Mouse (Mus musculus) lung, embryonic 15.5 days (tissue): ENCODE data around the gene Msh3. TPM values are rescaled to one million over a fixed set of nuclear protein-coding genes. Genes with fewer than 3 reads are reported as not detected.

ENCODE experiments used
- ATAC-seq: fragments of 200-750 bp; cut with Nextera tagmentation; 2 replicates; pipeline ENCODE4 v1.8.0; 2017; ENCODE audit warnings: moderate number of reproducible peaks, borderline replicate concordance; ENCODE audit not compliant: low FRiP score, low TSS enrichment; ENCODE audit errors: extremely low read depth
- H3K27ac ChIP-seq: fragments of 300-500 bp; sonication (generic); 2 replicates; pipeline ENCODE4 v1.5.1; 2015; ENCODE audit warnings: moderate library complexity, mild to moderate bottlenecking, inconsistent platforms
- H3K27me3 ChIP-seq: fragments of 300-500 bp; sonication (generic); 2 replicates; pipeline ENCODE4 v1.6.1; 2015; ENCODE audit warnings: inconsistent platforms
- H3K36me3 ChIP-seq: fragments of 300-500 bp; sonication (generic); 2 replicates; pipeline ENCODE4 v1.6.1; 2015; ENCODE audit warnings: inconsistent platforms
- H3K4me1 ChIP-seq: fragments of 300-500 bp; sonication (generic); 2 replicates; pipeline ENCODE4 v1.6.1; 2015; ENCODE audit warnings: inconsistent platforms
- H3K4me2 ChIP-seq: fragments of 300-500 bp; sonication (generic); 2 replicates; pipeline ENCODE4 v1.6.1; 2015; ENCODE audit warnings: inconsistent platforms, mild to moderate bottlenecking, moderate library complexity
- H3K4me3 ChIP-seq: fragments of 300-500 bp; sonication (generic); 2 replicates; pipeline ENCODE4 v1.5.1; 2015; ENCODE audit warnings: mild to moderate bottlenecking, inconsistent platforms
- H3K9ac ChIP-seq: fragments of 300-500 bp; sonication (generic); 2 replicates; pipeline ENCODE4 v1.6.1; 2015; ENCODE audit warnings: inconsistent platforms
- H3K9me3 ChIP-seq: fragments of 300-500 bp; sonication (generic); 2 replicates; pipeline ENCODE4 v1.6.1; 2016; ENCODE audit warnings: inconsistent platforms
- WGBS: fragments of 180-500 bp; shearing (Covaris S2); methylation state at CpG from one replicate; pipeline ENCODE4 v1.1.7; 2015; 5-methylcytosine and 5-hydroxymethylcytosine counted together
- polyA plus RNA-seq: library from polyadenylated mRNA; unstranded; fragments of >200 nt; fragmentation: Nextera tagmentation; extraction: Ambion mirVana; gene quantifications from 2 replicates; pipeline ENCODE4 v1.2.1, GENCODE M21; 2015

Msh3 gene
- polyA plus RNA-seq, 1 experiment from 2014 or later: 25.0 TPM

DNA sequence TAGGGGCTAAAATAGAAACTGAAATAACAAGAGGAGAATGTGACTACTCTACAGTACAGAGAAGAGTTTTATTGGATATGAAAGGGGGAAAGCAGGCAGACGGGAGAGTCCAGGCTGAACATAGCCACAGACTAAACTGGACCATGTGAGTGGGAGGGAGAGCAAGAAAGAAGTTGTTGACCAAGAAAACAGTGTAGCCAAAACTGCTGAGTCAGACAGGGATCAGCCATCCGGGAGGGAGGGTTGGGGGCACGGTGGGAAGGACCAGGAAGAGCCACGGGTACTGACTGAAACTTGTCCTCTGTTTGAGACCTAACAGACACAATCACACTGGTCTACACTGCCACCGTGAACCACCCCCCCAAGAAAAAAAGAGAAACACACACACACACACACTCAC lies 28.8 kb downstream of the Msh3 start:
- Histone ChIP-seq H3K4me2 (no peak overlapping the region), H3K9ac (no peak overlapping the region), H3K27ac (no peak overlapping the region), H3K4me3 (no peak overlapping the region), H3K4me1 (no peaks in the 10 kb centered on the region), H3K9me3 (no peaks in the 10 kb centered on the region), H3K36me3 (peaks cover 3% of the 10 kb centered on the region; the same call in 1 of the 2 replicates), H3K27me3 (no peaks in the 10 kb centered on the region)
- WGBS: 74% methylated on average over 5 of the region's 5 CpGs
- no peak for ATAC-seq

DNA sequence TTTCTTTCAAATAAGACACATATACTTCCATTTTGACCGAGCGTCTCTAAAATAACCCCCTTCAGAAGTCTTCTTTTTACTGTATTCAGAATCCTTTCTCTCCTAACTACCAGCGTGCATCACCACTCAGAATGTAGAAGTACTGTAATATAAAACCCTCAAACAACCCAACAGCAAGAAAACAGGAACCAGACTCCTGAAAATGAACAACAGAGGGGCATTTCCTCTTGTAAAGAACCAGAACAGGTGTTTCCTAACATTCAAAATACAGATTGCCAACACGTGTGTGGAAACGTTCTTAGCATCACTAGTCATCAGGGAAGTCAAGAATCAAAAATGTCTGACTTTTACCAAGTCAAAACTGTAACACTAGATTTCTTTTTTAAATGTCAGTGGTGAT lies 34.0 kb downstream of the Msh3 start:
- Histone ChIP-seq H3K4me2 (no peak overlapping the region), H3K27ac (no peak overlapping the region), H3K4me3 (no peak overlapping the region), H3K9ac (no peak overlapping the region), H3K4me1 (no peaks in the 10 kb centered on the region), H3K9me3 (no peaks in the 10 kb centered on the region), H3K27me3 (no peaks in the 10 kb centered on the region), H3K36me3 (peaks cover 4% of the 10 kb centered on the region; the same call in 1 of the 2 replicates)
- ATAC-seq: no peak
- WGBS: 83% methylated on average over 5 of the region's 5 CpGs

DNA sequence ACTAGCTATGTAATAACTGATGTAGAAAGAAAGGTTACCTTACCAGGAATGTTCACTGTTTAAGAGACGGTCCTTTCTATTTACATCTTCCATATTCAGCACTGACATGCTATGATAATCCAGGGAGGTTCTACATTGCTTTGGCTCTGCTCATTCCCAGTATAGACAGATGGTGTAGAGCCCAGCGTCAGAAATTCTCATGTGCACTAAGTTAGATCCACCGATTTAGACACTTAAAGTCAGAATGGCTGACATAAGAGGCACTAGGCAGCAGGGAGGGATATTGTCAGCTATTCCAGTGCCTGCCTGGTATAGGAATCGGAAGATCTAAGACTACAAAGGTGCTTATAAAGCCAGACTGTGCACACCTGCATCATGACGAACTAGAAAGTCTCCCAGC lies 40.2 kb downstream of the Msh3 start:
- ATAC-seq: no peak
- no peaks in the 10 kb centered on the region for H3K9me3 ChIP-seq
- H3K27ac ChIP-seq: no peak overlapping the region
- H3K36me3 ChIP-seq: peaks cover 4% of the 10 kb centered on the region; the same call in 1 of the 2 replicates
- WGBS: 81% methylated on average over 5 of the region's 5 CpGs
- H3K4me1 ChIP-seq: no peaks in the 10 kb centered on the region
- H3K4me3 ChIP-seq: no peak overlapping the region
- no peak overlapping the region for H3K4me2 ChIP-seq
- no peaks in the 10 kb centered on the region for H3K27me3 ChIP-seq
- H3K9ac ChIP-seq: no peak overlapping the region

DNA sequence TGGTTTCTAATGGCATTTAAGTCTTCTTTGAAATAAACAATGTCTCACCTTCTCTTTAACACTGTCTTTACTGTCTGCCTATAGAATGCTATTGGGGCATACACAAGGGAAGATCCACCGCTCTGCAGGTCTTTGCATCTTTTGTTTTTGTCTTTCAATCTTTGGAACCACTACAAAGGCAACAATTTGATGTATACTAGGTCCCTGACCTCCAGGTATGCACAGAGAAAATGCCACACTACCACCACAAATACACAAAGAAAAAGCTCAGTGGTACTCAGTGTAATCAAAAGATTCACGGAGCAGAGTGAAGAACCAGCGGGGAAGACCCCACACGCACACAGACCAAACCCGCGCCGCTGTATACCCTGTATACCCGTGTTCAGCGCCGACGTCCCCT lies 49.1 kb downstream of the Msh3 start, which contains the start of gene Gm20379:
Gene Gm20379, plus strand, starts transcription at position 301 of the 400 bp plus-strand sequence.
- ATAC-seq: no peak
- H3K4me3 ChIP-seq: no peak within 1 kb of the TSS

DNA sequence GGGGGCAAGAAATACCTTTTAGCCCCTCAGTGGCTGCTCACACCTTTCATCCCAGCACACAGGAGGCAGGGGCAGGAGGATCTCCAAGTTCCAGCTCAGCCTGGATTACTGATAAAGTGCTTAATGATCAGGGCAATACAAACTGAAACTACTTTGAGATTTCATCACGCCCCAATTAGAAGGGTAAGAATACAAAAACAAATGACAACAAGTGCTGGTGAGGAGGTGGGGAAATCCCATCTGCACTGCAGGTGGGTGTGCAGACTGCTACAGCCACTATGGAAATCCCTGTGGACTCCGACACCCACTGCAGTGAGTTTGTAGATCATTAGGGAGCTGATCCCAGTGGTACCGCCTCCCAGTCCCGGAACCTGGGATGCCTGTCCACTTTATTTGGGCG lies 50.5 kb downstream of the Msh3 start:
- Histone ChIP-seq H3K9me3 (no peaks in the 10 kb centered on the region), H3K27me3 (no peaks in the 10 kb centered on the region), H3K4me3 (no peak overlapping the region), H3K4me1 (no peaks in the 10 kb centered on the region), H3K9ac (no peak overlapping the region), H3K36me3 (peaks cover 22% of the 10 kb centered on the region), H3K27ac (no peak overlapping the region), H3K4me2 (no peak overlapping the region)
- no peak for ATAC-seq
- 94% methylated on average over 5 of the region's 5 CpGs for WGBS

More for the DNA sequence above, 49.1 kb downstream of the Msh3 start, which contains the start of gene Gm20379:
- Histone ChIP-seq H3K27me3 (no peaks in the 10 kb centered on the region), H3K36me3 (peaks cover 23% of the 10 kb centered on the region), H3K4me2 (no peak within 1 kb of the TSS), H3K9me3 (no peaks in the 10 kb centered on the region), H3K27ac (no peak within 1 kb of the TSS), H3K4me1 (no peaks in the 10 kb centered on the region), H3K9ac (no peak within 1 kb of the TSS)
- 97% methylated on average over 11 of the region's 11 CpGs for WGBS

DNA sequence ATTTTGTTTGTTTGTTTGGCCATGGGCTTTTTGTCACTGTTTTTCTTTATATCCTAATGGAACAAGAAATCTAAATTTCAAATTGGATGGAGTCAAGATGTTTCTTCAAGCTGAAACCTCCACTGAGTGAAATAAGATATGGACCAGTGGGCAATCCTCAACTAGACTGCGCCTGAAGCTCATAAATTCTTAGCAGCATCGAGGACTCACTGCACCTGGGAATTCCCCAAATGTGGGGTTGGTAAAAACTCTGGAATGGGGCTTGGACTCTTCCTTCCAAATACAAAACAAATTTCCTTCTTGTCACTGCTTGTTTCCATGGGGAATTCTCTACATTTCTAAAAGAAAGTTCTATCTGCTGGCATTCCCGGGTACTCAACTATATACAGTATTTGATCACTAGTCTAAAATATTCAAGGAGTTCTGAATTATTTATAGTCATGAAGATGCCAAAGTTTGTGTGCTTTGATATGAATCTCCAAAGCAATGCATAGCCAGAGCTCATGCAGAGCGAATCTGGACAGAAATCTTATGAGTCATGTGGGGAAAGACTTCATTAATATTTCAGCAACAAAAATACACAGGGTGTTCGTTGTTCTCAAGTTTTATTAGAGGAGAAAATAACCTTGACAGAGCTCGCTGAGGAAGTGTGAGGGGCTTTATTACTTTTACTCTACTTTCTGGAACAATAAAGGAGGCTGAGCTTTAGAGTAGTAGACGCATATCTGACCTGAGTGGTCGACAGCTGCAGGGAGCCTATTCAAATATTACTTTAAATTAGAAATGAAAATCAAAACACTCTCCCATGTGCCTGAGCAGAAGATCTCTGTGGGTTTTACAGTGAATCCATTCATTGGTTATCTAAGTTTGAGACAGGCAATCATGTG lies 51.5 kb downstream of the Msh3 start:
- WGBS: 84% methylated on average over 8 of the region's 8 CpGs
- Histone ChIP-seq H3K4me2 (no peak overlapping the region), H3K27me3 (no peaks in the 10 kb centered on the region), H3K27ac (no peak overlapping the region), H3K4me3 (no peak overlapping the region), H3K9ac (no peak overlapping the region), H3K4me1 (no peaks in the 10 kb centered on the region), H3K36me3 (peaks cover 15% of the 10 kb centered on the region), H3K9me3 (no peaks in the 10 kb centered on the region)
- no peak for ATAC-seq

DNA sequence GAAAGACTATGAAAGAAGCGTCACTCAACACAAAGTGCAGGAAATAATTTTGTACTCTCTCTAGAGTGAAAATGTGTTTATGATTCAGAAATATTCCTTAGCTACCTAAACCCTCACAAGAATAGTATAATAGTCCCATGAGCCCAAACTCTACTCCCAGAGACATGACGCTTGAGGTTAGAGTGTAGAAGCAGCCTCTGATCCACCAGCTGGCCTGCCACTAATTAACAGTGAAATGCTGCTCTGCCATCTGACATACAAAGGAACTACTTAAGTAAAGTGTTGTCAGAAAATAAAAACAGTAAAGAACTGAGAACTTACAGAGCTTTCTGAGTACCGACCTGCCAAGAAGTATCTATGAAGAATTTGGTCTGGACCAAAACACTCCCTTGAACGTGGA lies 52.3 kb downstream of the Msh3 start:
- no peak overlapping the region for H3K4me2 ChIP-seq
- 77% methylated on average over 4 of the region's 4 CpGs for WGBS
- no peak overlapping the region for H3K4me3 ChIP-seq
- H3K9me3 ChIP-seq: no peaks in the 10 kb centered on the region
- no peak overlapping the region for H3K27ac ChIP-seq
- no peak for ATAC-seq
- H3K9ac ChIP-seq: no peak overlapping the region
- no peaks in the 10 kb centered on the region for H3K27me3 ChIP-seq
- no peaks in the 10 kb centered on the region for H3K4me1 ChIP-seq
- peaks cover 12% of the 10 kb centered on the region; the same call in 1 of the 2 replicates for H3K36me3 ChIP-seq

DNA sequence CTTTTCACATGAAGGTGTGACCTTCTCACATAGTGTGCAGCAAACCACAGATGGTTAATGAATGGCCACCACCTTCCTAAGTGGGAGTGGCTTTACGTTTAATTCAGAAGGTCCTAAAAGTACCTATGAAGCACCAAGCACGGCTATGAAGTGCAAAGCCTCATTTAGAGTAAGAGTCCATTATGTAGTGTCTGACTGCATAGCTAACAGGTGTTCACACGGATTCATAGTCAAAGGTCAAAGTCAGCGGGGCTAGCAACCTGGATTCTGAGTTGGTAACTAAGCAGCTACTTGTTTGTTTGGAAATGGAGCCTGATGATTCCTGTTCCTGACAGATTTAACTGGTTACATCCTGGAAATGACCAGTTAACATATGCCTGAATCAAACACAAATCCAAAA lies 53.0 kb downstream of the Msh3 start:
- WGBS: 51% methylated on average over 4 of the region's 4 CpGs
- ATAC-seq: no peak
- Histone ChIP-seq H3K4me1 (no peaks in the 10 kb centered on the region), H3K9me3 (no peaks in the 10 kb centered on the region), H3K4me2 (no peak overlapping the region), H3K27me3 (no peaks in the 10 kb centered on the region), H3K36me3 (peaks cover 12% of the 10 kb centered on the region; the same call in 1 of the 2 replicates), H3K27ac (no peak overlapping the region), H3K9ac (no peak overlapping the region), H3K4me3 (no peak overlapping the region)

DNA sequence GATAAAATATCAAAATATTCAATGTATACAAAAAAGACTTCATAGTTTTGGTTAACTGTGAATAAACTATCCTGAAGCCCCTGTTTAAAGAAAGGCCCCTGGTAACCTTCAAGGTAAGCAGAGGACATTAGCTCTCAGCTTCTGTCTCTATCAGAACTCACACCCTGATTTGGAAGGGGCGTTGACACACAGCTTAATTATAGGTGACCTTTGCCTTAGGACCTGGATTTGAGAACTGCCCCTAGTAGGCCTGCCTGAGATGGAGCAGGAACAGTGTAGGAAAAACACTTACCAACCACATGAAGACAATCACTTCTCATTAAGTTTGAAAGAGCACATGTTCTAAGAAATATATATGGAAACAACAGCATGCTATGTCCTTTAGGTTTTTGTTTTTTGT lies 55.3 kb downstream of the Msh3 start:
- H3K4me1 ChIP-seq: no peaks in the 10 kb centered on the region
- H3K27ac ChIP-seq: no peak overlapping the region
- H3K27me3 ChIP-seq: no peaks in the 10 kb centered on the region
- 0 out of 2 replicates have a peak, but pooled peaks cover 5% of the 10 kb centered on the region for H3K36me3 ChIP-seq
- ATAC-seq: no peak
- H3K9ac ChIP-seq: no peak overlapping the region
- no peak overlapping the region for H3K4me3 ChIP-seq
- 52% methylated on average over 1 of the region's 1 CpGs for WGBS
- H3K9me3 ChIP-seq: no peaks in the 10 kb centered on the region
- no peak overlapping the region for H3K4me2 ChIP-seq

DNA sequence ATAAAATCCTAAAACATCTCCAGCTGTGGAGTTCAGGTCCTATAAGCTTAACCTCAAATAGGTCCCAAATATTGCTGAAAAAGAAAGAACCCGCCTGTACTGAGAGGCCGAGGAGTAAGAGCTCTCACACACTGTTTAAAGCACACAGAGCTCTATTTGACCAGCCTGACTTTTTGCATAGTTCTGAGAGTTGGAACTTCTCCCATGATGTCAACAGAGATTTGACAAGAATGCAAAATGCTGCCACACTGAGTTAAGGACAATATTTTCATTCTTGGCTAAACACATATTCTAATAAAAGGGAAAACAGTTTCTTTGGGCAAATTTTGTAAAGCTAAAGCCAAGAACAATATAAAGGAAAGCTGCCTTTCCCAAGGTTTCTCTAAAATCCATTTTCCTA lies 57.8 kb downstream of the Msh3 start:
- Histone ChIP-seq H3K9ac (no peak overlapping the region), H3K27me3 (no peaks in the 10 kb centered on the region), H3K4me2 (no peak overlapping the region), H3K9me3 (no peaks in the 10 kb centered on the region), H3K4me3 (no peak overlapping the region), H3K36me3 (0 out of 2 replicates have a peak, but pooled peaks cover 5% of the 10 kb centered on the region), H3K4me1 (no peaks in the 10 kb centered on the region), H3K27ac (no peak overlapping the region)
- ATAC-seq: no peak
- 84% methylated on average over 2 of the region's 2 CpGs for WGBS

DNA sequence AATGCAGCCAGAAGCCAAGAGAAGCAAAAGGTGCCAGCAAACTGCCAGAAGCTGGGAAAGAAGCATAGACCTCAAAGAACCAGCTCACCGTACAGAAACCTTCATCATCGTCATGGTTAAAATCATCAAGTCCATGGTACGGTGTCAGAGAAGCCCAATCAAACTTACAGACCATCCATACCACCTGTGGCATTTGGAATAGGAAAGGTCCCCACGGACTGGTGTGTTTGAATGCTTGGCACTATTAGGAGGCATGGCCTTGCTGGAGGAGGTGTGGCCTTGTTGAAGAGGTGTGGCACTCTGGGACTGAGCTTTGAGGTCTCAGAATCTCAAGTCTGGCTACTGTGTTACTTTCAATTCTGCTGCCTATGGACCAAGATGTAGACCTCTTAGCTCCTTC lies 58.3 kb downstream of the Msh3 start:
- no peak for ATAC-seq
- H3K36me3 ChIP-seq: 0 out of 2 replicates have a peak, but pooled peaks cover 5% of the 10 kb centered on the region

DNA sequence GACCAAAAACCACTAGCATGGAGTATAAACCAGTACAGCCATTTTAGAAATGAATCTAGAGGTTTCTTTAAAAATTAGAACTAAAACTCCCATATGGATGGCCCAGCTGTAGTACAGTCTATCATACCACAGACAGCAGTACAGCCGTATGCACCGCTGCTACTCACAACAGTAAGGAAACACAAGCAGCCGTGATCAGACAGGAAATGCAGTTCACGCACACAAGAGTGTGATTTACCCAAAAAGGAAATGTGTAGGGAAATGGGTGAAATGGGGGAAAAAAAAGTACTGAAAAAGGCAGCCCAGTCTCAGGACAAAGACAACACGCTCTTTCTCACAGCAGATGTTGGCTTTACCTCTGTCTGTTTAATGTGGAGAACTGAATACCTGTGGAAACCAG lies 60.9 kb downstream of the Msh3 start:
- no peaks in the 10 kb centered on the region for H3K9me3 ChIP-seq
- H3K4me2 ChIP-seq: no peak overlapping the region
- no peaks in the 10 kb centered on the region for H3K4me1 ChIP-seq
- no peak overlapping the region for H3K27ac ChIP-seq
- WGBS: 71% methylated on average over 5 of the region's 5 CpGs
- peaks cover 5% of the 10 kb centered on the region; the same call in 1 of the 2 replicates for H3K36me3 ChIP-seq
- H3K9ac ChIP-seq: no peak overlapping the region
- H3K27me3 ChIP-seq: no peaks in the 10 kb centered on the region
- no peak for ATAC-seq
- H3K4me3 ChIP-seq: no peak overlapping the region

More for the DNA sequence above, 58.3 kb downstream of the Msh3 start:
- WGBS: 87% methylated on average over 4 of the region's 4 CpGs
- Histone ChIP-seq H3K27ac (no peak overlapping the region), H3K27me3 (no peaks in the 10 kb centered on the region), H3K4me2 (no peak overlapping the region), H3K9me3 (no peaks in the 10 kb centered on the region), H3K9ac (no peak overlapping the region), H3K4me1 (no peaks in the 10 kb centered on the region), H3K4me3 (no peak overlapping the region)
